Mouse (Mus musculus): ENCODE measurements around the gene Mrgpra2a. TPM values are rescaled to one million over a fixed set of nuclear protein-coding genes. Genes with fewer than 3 reads are reported as not detected.
"Not testable (repeated sequence)": the region's sequence is repeated elsewhere in the genome, so short reads cannot be mapped to it uniquely, and the experiment has no call there.

The Mrgpra2a gene
- polyA plus RNA-seq (2015; fragmentation: Nextera tagmentation; extraction: Ambion mirVana), result 1.2 and 1.4 TPM in 2 replicates

DNA sequence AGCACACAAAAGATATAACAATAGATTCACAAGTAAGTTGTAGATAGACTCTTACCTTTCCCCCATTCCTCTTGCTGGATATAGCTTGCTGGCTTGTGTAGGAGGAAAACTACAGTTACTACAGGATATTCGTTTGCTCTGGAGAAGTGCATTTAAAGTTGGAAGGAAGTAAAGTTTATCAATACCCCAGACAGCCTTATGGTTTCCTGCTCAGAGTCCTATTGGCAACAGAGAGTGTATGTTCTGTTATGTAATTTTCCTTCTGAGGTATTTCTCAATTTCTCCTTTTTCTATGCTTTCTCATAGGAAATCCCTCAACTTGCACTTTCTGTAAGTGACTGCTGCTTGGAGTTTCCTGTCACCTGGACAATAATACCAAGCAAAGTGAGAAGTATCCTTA lies at the start of gene Mrgpra2a:
TSS of gene Mrgpra2a (minus strand) at position 125 of the 400 bp plus-strand sequence.
- H3K9me3 ChIP-seq (ENCODE audit: low read length); H3K4me1 ChIP-seq (ENCODE audit: insufficient read depth); H3K36me3 ChIP-seq (replicated peaks; ENCODE audit: insufficient read depth, low read length); H3K4me2 ChIP-seq (ENCODE audit: low read depth, low read length); H3K27me3 ChIP-seq (ENCODE audit: insufficient read depth, low read length); DNase-seq; H3K27ac ChIP-seq (ENCODE audit: low read depth); ATAC-seq; H3K9ac ChIP-seq (replicated peaks); H3K4me3 ChIP-seq (ENCODE audit: low read depth, low read length): not testable (repeated sequence)
- whole genome bisulfite sequencing (ENCODE audit: insufficient replicate concordance), result no CpG with 5 or more reads among the region's 1 CpGs

DNA sequence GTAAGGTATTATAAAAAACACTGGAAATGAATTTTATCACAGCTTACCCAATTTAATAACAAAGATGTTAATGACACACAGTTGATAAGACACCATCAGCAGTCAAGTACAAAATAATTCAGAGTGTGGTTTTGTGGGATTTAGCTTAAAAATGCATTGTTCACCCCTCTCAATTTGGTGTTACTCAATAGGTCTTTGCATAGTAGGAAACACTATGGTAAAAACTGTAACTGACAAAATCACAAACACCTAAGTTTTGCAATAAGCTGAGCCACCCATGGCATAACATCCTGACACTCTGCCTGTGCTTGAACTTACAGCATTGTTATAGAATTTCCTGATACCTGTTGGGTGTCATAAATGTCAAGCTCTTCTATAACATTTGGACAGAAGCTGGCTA lies 39.3 kb upstream of the Mrgpra2a start:
- not testable (repeated sequence) for H3K9ac ChIP-seq (replicated peaks); H3K27me3 ChIP-seq (ENCODE audit: insufficient read depth, low read length); H3K4me1 ChIP-seq (ENCODE audit: insufficient read depth); ATAC-seq; H3K27ac ChIP-seq (ENCODE audit: low read depth); H3K4me3 ChIP-seq (ENCODE audit: low read depth, low read length); H3K36me3 ChIP-seq (replicated peaks; ENCODE audit: insufficient read depth, low read length); DNase-seq; H3K4me2 ChIP-seq (ENCODE audit: low read depth, low read length); H3K9me3 ChIP-seq (ENCODE audit: low read length)

DNA sequence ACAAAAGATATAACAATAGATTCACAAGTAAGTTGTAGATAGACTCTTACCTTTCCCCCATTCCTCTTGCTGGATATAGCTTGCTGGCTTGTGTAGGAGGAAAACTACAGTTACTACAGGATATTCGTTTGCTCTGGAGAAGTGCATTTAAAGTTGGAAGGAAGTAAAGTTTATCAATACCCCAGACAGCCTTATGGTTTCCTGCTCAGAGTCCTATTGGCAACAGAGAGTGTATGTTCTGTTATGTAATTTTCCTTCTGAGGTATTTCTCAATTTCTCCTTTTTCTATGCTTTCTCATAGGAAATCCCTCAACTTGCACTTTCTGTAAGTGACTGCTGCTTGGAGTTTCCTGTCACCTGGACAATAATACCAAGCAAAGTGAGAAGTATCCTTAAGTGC lies 37.5 kb upstream of the Mrgpra2a start:
- H3K36me3 ChIP-seq (replicated peaks; ENCODE audit: insufficient read depth, low read length); H3K9ac ChIP-seq (replicated peaks); H3K9me3 ChIP-seq (ENCODE audit: low read length); H3K27me3 ChIP-seq (ENCODE audit: insufficient read depth, low read length); DNase-seq; H3K4me2 ChIP-seq (ENCODE audit: low read depth, low read length); ATAC-seq; H3K4me3 ChIP-seq (ENCODE audit: low read depth, low read length); H3K27ac ChIP-seq (ENCODE audit: low read depth); H3K4me1 ChIP-seq (ENCODE audit: insufficient read depth): not testable (repeated sequence)
- no CpG with 5 or more reads among the region's 1 CpGs for WGBS (ENCODE audit: insufficient replicate concordance)

DNA sequence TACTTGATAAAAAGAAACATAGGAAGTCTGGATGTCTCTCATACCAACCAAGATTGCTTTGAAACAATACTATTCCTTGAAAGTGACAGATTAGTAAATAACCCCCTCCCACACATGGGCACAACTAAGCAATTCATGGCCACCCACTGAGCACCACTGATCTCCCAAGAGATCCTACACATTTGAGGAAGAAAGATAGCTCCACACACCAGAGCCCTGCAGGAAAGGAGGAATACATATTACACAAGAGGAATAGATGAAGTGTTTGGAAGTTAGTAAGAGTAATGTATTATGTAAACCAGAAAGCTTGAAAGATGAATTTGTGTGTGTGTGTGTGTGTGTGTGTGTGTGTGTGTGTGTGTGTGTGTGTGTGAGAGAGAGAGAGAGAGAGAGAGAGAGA lies 31.2 kb upstream of the Mrgpra2a start:
- not testable (repeated sequence) for H3K27me3 ChIP-seq (ENCODE audit: insufficient read depth, low read length); H3K36me3 ChIP-seq (replicated peaks; ENCODE audit: insufficient read depth, low read length); H3K4me3 ChIP-seq (ENCODE audit: low read depth, low read length); DNase-seq; H3K27ac ChIP-seq (ENCODE audit: low read depth); H3K9me3 ChIP-seq (ENCODE audit: low read length); H3K4me1 ChIP-seq (ENCODE audit: insufficient read depth); ATAC-seq; H3K9ac ChIP-seq (replicated peaks); H3K4me2 ChIP-seq (ENCODE audit: low read depth, low read length)

DNA sequence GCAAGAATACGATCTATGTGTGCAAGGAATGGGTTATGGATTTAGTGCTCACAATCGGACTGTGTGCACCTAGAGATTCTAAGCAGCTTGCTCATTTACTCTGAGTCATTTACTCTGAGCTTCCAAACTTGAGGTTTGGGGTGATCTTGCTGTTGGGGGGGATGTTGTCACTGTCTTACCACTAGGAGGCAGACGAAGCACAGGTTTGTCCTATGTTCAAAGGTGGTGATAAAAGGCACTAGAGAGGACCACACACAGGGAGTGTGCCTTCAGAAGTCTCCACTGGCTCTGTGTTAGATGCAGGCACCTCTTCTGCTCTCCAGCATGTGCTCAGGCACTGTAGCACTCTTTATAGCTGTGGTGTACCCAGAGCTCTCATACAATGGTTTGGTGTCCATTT lies 22.0 kb upstream of the Mrgpra2a start:
- H3K4me2 ChIP-seq (ENCODE audit: low read depth, low read length); H3K27me3 ChIP-seq (ENCODE audit: insufficient read depth, low read length); DNase-seq; ATAC-seq; H3K4me1 ChIP-seq (ENCODE audit: insufficient read depth); H3K9ac ChIP-seq (replicated peaks); H3K36me3 ChIP-seq (replicated peaks; ENCODE audit: insufficient read depth, low read length); H3K4me3 ChIP-seq (ENCODE audit: low read depth, low read length); H3K27ac ChIP-seq (ENCODE audit: low read depth); H3K9me3 ChIP-seq (ENCODE audit: low read length): not testable (repeated sequence)
- 42% methylated on average over 1 of the region's 3 CpGs for WGBS (ENCODE audit: insufficient replicate concordance)
- 0 out of 2 replicates have a peak, but pooled peaks have one; percentile 4 for TF ChIP-seq CTCF (IDR thresholded peaks at IDR 0.05; ENCODE audit: low read depth)

DNA sequence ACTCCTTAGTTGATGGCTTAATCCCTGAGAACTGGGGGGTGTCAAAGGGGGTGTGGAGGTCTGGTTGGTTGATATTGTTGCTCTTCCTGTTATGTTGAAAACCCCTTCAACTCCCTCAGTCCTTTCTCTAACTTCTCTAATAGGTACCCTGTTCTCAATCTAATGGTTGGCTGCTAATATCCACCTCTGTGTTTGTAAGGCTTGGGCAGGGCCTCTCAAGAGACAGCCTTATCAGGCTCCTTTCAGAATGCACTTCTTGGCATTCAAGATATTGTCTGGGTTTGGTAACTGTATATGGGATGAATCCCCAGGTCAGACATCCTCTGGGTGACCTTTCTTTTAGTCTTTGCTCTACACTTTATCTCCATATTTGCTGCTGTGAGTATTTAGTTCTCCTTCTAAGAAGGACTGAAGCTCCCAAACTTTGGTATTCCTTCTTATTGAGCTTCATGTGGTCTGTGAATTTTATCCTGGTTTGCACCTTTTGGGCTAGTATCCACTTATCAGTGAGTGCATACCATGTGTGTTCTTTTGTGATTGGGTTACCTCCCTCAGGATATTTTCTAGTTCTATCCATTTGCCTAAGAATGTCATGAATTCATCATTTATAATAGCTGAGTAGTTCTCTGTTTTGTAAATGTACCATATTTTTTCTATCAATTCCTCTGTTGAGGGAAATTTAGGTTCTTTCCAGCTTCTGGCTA lies 13.5 kb upstream of the Mrgpra2a start:
- ATAC-seq; H3K36me3 ChIP-seq (replicated peaks; ENCODE audit: insufficient read depth, low read length); H3K4me1 ChIP-seq (ENCODE audit: insufficient read depth); H3K27ac ChIP-seq (ENCODE audit: low read depth); H3K9me3 ChIP-seq (ENCODE audit: low read length); H3K9ac ChIP-seq (replicated peaks); H3K27me3 ChIP-seq (ENCODE audit: insufficient read depth, low read length); H3K4me3 ChIP-seq (ENCODE audit: low read depth, low read length); H3K4me2 ChIP-seq (ENCODE audit: low read depth, low read length); DNase-seq: not testable (repeated sequence)

DNA sequence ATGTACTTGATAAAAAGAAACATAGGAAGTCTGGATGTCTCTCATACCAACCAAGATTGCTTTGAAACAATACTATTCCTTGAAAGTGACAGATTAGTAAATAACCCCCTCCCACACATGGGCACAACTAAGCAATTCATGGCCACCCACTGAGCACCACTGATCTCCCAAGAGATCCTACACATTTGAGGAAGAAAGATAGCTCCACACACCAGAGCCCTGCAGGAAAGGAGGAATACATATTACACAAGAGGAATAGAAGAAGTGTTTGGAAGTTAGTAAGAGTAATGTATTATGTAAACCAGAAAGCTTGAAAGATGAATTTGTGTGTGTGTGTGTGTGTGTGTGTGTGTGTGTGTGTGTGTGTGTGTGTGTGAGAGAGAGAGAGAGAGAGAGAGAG lies 6.2 kb downstream of the Mrgpra2a start:
- not testable (repeated sequence) for H3K27me3 ChIP-seq (ENCODE audit: insufficient read depth, low read length); H3K4me2 ChIP-seq (ENCODE audit: low read depth, low read length); H3K36me3 ChIP-seq (replicated peaks; ENCODE audit: insufficient read depth, low read length); H3K4me1 ChIP-seq (ENCODE audit: insufficient read depth); ATAC-seq; H3K4me3 ChIP-seq (ENCODE audit: low read depth, low read length); H3K9ac ChIP-seq (replicated peaks); H3K27ac ChIP-seq (ENCODE audit: low read depth); DNase-seq; H3K9me3 ChIP-seq (ENCODE audit: low read length)

DNA sequence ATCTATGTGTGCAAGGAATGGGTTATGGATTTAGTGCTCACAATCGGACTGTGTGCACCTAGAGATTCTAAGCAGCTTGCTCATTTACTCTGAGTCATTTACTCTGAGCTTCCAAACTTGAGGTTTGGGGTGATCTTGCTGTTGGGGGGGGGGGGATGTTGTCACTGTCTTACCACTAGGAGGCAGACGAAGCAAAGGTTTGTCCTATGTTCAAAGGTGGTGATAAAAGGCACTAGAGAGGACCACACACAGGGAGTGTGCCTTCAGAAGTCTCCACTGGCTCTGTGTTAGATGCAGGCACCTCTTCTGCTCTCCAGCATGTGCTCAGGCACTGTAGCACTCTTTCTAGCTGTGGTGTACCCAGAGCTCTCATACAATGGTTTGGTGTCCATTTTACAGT lies 15.5 kb downstream of the Mrgpra2a start:
- H3K27me3 ChIP-seq (ENCODE audit: insufficient read depth, low read length); H3K36me3 ChIP-seq (replicated peaks; ENCODE audit: insufficient read depth, low read length); H3K4me3 ChIP-seq (ENCODE audit: low read depth, low read length); H3K9me3 ChIP-seq (ENCODE audit: low read length); H3K9ac ChIP-seq (replicated peaks); DNase-seq; H3K4me1 ChIP-seq (ENCODE audit: insufficient read depth); H3K27ac ChIP-seq (ENCODE audit: low read depth); ATAC-seq; H3K4me2 ChIP-seq (ENCODE audit: low read depth, low read length): not testable (repeated sequence)
- 15% methylated on average over 1 of the region's 2 CpGs for WGBS (ENCODE audit: insufficient replicate concordance)

DNA sequence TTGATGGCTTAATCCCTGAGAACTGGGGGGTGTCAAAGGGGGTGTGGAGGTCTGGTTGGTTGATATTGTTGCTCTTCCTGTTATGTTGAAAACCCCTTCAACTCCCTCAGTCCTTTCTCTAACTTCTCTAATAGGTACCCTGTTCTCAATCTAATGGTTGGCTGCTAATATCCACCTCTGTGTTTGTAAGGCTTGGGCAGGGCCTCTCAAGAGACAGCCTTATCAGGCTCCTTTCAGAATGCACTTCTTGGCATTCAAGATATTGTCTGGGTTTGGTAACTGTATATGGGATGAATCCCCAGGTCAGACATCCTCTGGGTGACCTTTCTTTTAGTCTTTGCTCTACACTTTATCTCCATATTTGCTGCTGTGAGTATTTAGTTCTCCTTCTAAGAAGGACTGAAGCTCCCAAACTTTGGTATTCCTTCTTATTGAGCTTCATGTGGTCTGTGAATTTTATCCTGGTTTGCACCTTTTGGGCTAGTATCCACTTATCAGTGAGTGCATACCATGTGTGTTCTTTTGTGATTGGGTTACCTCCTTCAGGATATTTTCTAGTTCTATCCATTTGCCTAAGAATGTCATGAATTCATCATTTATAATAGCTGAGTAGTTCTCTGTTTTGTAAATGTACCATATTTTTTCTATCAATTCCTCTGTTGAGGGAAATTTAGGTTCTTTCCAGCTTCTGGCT lies 24.0 kb downstream of the Mrgpra2a start:
- not testable (repeated sequence) for H3K4me3 ChIP-seq (ENCODE audit: low read depth, low read length); H3K9me3 ChIP-seq (ENCODE audit: low read length); ATAC-seq; H3K9ac ChIP-seq (replicated peaks); H3K4me2 ChIP-seq (ENCODE audit: low read depth, low read length); H3K36me3 ChIP-seq (replicated peaks; ENCODE audit: insufficient read depth, low read length); H3K4me1 ChIP-seq (ENCODE audit: insufficient read depth); H3K27me3 ChIP-seq (ENCODE audit: insufficient read depth, low read length); H3K27ac ChIP-seq (ENCODE audit: low read depth); DNase-seq

Measured in liver, postnatal 0 days (tissue).